Mouse (Mus musculus): ENCODE measurements at regions not wholly inside any gene's neighbourhood (a gene's known extent, or its start where the extent isn't known, plus 50 kb on each side); places are given as distances from the start of the nearest gene placed in this dataset.

DNA sequence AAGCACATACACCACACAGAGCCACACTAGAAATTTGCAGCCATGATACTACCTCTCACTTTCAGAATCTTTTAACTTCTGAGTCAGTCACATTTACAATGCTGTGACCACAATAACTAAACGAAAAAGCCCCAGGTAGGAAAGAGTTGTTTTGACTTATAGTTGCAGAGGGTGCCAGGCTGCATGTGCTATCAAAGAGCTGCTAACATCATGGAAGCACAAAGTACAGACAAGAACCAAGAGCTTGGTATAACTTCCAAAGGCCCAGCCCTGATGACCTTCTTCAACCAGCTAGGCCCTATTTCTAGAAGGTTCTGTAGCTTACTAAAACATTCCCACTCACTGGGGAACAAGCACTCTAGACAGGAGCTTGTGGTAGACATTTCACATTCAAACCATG, 314.1 kb upstream of the Plxna2 start:
- Histone ChIP-seq H3K27ac (ENCODE audit: low read length) (no peak overlapping the region), H3K4me3 (ENCODE audit: low read depth, low read length) (no peak overlapping the region), H3K36me3 (ENCODE audit: control insufficient read depth, insufficient read depth, low read length) (no peaks in the 10 kb centered on the region), H3K27me3 (ENCODE audit: control insufficient read depth, insufficient read depth, low read length) (no peaks in the 10 kb centered on the region), H3K4me1 (ENCODE audit: control insufficient read depth, insufficient read depth, low read length) (0 out of 2 replicates have a peak, but pooled peaks cover 5% of the 10 kb centered on the region), H3K4me2 (replicated peaks; ENCODE audit: low read depth, low read length) (no peak overlapping the region), H3K9ac (replicated peaks; ENCODE audit: low read depth, low read length) (no peak overlapping the region), H3K9me3 (ENCODE audit: control insufficient read depth, low read depth, low read length) (no peaks in the 10 kb centered on the region)
- no peak for ATAC-seq (ENCODE audit: insufficient number of reproducible peaks, insufficient read depth, low FRiP score, low read depth)
- 81% methylated on average over 1 of the region's 1 CpGs for WGBS

DNA sequence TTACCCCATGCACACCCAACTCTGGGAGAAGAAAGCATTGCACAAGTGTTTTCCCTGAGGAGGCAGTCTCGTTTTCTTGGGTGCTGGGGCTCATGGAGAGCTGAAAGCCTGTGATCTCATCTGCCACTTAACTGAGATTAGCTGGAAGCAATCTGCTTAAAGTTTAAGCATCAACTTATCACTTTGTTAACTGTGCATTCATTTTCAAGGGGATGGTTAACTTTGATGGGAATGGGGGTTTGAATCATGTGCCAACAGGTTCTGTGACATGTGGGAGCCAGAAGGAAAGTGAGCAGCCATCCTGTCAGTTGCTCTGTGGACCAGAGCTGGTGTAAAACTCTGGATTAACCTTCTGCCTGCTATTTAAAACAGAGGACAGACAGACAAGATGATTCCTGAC, 315.2 kb upstream of the Plxna2 start:
- H3K4me1 ChIP-seq (ENCODE audit: control insufficient read depth, insufficient read depth, low read length) = no peaks in the 10 kb centered on the region
- H3K9ac ChIP-seq (replicated peaks; ENCODE audit: low read depth, low read length) = no peak overlapping the region
- H3K27me3 ChIP-seq (ENCODE audit: control insufficient read depth, insufficient read depth, low read length) = no peaks in the 10 kb centered on the region
- H3K27ac ChIP-seq (ENCODE audit: low read length) = no peak overlapping the region
- ATAC-seq (ENCODE audit: insufficient number of reproducible peaks, insufficient read depth, low FRiP score, low read depth) = no peak
- H3K4me2 ChIP-seq (replicated peaks; ENCODE audit: low read depth, low read length) = no peak overlapping the region
- WGBS = 29% methylated on average over 1 of the region's 1 CpGs
- no peak overlapping the region for H3K4me3 ChIP-seq (ENCODE audit: low read depth, low read length)
- no peaks in the 10 kb centered on the region for H3K9me3 ChIP-seq (ENCODE audit: control insufficient read depth, low read depth, low read length)
- H3K36me3 ChIP-seq (ENCODE audit: control insufficient read depth, insufficient read depth, low read length) = no peaks in the 10 kb centered on the region

- ATAC-seq (ENCODE audit: insufficient number of reproducible peaks, insufficient read depth, low FRiP score, low read depth) = no peak
- Histone ChIP-seq H3K9ac (replicated peaks; ENCODE audit: low read depth, low read length) (no peak overlapping the region), H3K4me1 (ENCODE audit: control insufficient read depth, insufficient read depth, low read length) (no peaks in the 10 kb centered on the region), H3K9me3 (ENCODE audit: control insufficient read depth, low read depth, low read length) (no peaks in the 10 kb centered on the region), H3K27me3 (ENCODE audit: control insufficient read depth, insufficient read depth, low read length) (no peaks in the 10 kb centered on the region), H3K4me2 (replicated peaks; ENCODE audit: low read depth, low read length) (no peak overlapping the region), H3K36me3 (ENCODE audit: control insufficient read depth, insufficient read depth, low read length) (no peaks in the 10 kb centered on the region), H3K27ac (ENCODE audit: low read length) (no peak overlapping the region), H3K4me3 (ENCODE audit: low read depth, low read length) (no peak overlapping the region)
- WGBS = 71% methylated on average over 3 of the region's 3 CpGs
Measured at GRCm38 (mm10) chr1:194281941-194282340, 336.1 kb upstream of the Plxna2 start.

DNA sequence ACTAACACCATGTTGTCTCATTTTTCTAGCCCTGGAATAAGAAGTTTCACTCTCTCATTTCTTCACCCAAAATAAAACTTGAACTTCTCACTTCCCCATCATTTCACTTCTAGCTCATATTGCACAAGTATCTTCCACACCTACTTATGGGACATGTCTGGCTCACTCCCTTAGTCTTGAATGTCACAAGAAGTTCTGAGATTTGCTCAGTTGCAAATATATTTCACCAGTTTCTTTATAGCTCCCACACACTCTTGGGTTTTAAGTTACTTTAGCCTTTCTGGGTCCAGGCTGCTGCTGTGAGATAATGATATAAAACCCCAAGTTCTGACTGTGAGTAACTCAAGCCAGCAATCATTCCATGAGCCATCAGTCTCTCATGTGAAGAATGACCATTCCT, 350.0 kb upstream of the Plxna2 start:
- Histone ChIP-seq H3K36me3 (ENCODE audit: control insufficient read depth, insufficient read depth, low read length) (no peaks in the 10 kb centered on the region), H3K27me3 (ENCODE audit: control insufficient read depth, insufficient read depth, low read length) (no peaks in the 10 kb centered on the region), H3K4me1 (ENCODE audit: control insufficient read depth, insufficient read depth, low read length) (no peaks in the 10 kb centered on the region), H3K4me2 (replicated peaks; ENCODE audit: low read depth, low read length) (no peak overlapping the region), H3K27ac (ENCODE audit: low read length) (no peak overlapping the region), H3K4me3 (ENCODE audit: low read depth, low read length) (no peak overlapping the region), H3K9me3 (ENCODE audit: control insufficient read depth, low read depth, low read length) (no peaks in the 10 kb centered on the region), H3K9ac (replicated peaks; ENCODE audit: low read depth, low read length) (no peak overlapping the region)
- no peak for ATAC-seq (ENCODE audit: insufficient number of reproducible peaks, insufficient read depth, low FRiP score, low read depth)

DNA sequence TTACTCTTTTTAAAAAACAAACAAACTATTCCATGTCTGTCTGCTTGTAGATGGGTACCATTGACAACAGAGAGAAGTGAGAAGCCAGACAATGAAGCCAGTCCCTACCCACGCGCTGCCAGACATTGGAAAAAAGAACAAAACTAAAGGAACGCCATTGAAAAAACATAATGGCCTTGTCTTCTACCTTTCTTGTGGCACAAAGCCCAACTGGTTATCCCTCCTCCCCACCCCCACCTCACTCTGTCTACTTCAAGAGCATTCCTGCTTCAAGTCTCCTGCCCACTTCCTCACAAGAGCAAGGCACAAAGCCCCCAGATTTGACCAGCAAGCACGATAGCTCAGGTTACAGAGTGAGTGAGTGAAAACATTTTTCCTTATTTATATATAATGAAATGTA, 355.6 kb upstream of the Plxna2 start:
- H3K4me3 ChIP-seq (ENCODE audit: low read depth, low read length) = no peak overlapping the region
- H3K9me3 ChIP-seq (ENCODE audit: control insufficient read depth, low read depth, low read length) = no peaks in the 10 kb centered on the region
- H3K4me2 ChIP-seq (replicated peaks; ENCODE audit: low read depth, low read length) = no peak overlapping the region
- no peaks in the 10 kb centered on the region for H3K36me3 ChIP-seq (ENCODE audit: control insufficient read depth, insufficient read depth, low read length)
- H3K27me3 ChIP-seq (ENCODE audit: control insufficient read depth, insufficient read depth, low read length) = no peaks in the 10 kb centered on the region
- 73% methylated on average over 4 of the region's 4 CpGs for WGBS
- ATAC-seq (ENCODE audit: insufficient number of reproducible peaks, insufficient read depth, low FRiP score, low read depth) = no peak
- no peaks in the 10 kb centered on the region for H3K4me1 ChIP-seq (ENCODE audit: control insufficient read depth, insufficient read depth, low read length)
- H3K27ac ChIP-seq (ENCODE audit: low read length) = no peak overlapping the region
- no peak overlapping the region for H3K9ac ChIP-seq (replicated peaks; ENCODE audit: low read depth, low read length)

DNA sequence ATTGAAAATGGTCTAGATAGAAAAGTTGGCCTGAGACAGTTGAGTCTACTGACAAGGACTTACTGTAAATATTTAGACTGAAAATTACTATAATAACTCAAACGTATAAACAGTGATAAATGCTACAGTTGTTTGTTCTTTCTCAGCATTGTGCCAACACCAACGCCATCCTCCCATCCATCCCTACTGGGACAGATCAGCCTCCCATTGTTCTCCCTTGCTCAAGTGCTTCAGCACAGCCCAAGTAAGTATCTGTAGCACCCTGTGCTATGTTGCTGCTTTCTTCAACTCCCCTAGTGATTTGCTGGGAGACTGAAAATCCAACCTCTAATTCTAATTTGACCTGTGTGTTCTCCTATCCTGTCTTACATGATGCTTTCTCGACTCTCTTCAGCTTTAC, 358.1 kb upstream of the Plxna2 start:
- H3K4me1 ChIP-seq (ENCODE audit: control insufficient read depth, insufficient read depth, low read length) = no peaks in the 10 kb centered on the region
- ATAC-seq (ENCODE audit: insufficient number of reproducible peaks, insufficient read depth, low FRiP score, low read depth) = no peak
- 65% methylated on average over 3 of the region's 3 CpGs for WGBS

GRCm38 (mm10) chr1:194244776-194245366, 373.1 kb upstream of the Plxna2 start:
- H3K27me3 ChIP-seq (ENCODE audit: control insufficient read depth, insufficient read depth, low read length) = no peaks in the 10 kb centered on the region
- no peak overlapping the region for H3K9ac ChIP-seq (replicated peaks; ENCODE audit: low read depth, low read length)
- no peaks in the 10 kb centered on the region for H3K9me3 ChIP-seq (ENCODE audit: control insufficient read depth, low read depth, low read length)
- H3K4me3 ChIP-seq (ENCODE audit: low read depth, low read length) = no peak overlapping the region
- 32% methylated on average over 1 of the region's 1 CpGs for WGBS
- H3K4me1 ChIP-seq (ENCODE audit: control insufficient read depth, insufficient read depth, low read length) = no peaks in the 10 kb centered on the region
- no peak overlapping the region for H3K4me2 ChIP-seq (replicated peaks; ENCODE audit: low read depth, low read length)
- H3K36me3 ChIP-seq (ENCODE audit: control insufficient read depth, insufficient read depth, low read length) = no peaks in the 10 kb centered on the region
- no peak for ATAC-seq (ENCODE audit: insufficient number of reproducible peaks, insufficient read depth, low FRiP score, low read depth)
- no peak overlapping the region for H3K27ac ChIP-seq (ENCODE audit: low read length)

More for the DNA sequence above, 358.1 kb upstream of the Plxna2 start:
- Histone ChIP-seq H3K9ac (replicated peaks; ENCODE audit: low read depth, low read length) (no peak overlapping the region), H3K27ac (ENCODE audit: low read length) (no peak overlapping the region), H3K4me2 (replicated peaks; ENCODE audit: low read depth, low read length) (no peak overlapping the region), H3K4me3 (ENCODE audit: low read depth, low read length) (no peak overlapping the region), H3K27me3 (ENCODE audit: control insufficient read depth, insufficient read depth, low read length) (no peaks in the 10 kb centered on the region), H3K36me3 (ENCODE audit: control insufficient read depth, insufficient read depth, low read length) (no peaks in the 10 kb centered on the region), H3K9me3 (ENCODE audit: control insufficient read depth, low read depth, low read length) (no peaks in the 10 kb centered on the region)

- Histone ChIP-seq H3K9me3 (ENCODE audit: control insufficient read depth, low read depth, low read length) (no peaks in the 10 kb centered on the region), H3K4me2 (replicated peaks; ENCODE audit: low read depth, low read length) (no peak overlapping the region), H3K9ac (replicated peaks; ENCODE audit: low read depth, low read length) (no peak overlapping the region), H3K36me3 (ENCODE audit: control insufficient read depth, insufficient read depth, low read length) (no peaks in the 10 kb centered on the region), H3K4me3 (ENCODE audit: low read depth, low read length) (no peak overlapping the region), H3K4me1 (ENCODE audit: control insufficient read depth, insufficient read depth, low read length) (no peaks in the 10 kb centered on the region), H3K27me3 (ENCODE audit: control insufficient read depth, insufficient read depth, low read length) (no peaks in the 10 kb centered on the region), H3K27ac (ENCODE audit: low read length) (no peak overlapping the region)
- no peak for ATAC-seq (ENCODE audit: insufficient number of reproducible peaks, insufficient read depth, low FRiP score, low read depth)
Measured at GRCm38 (mm10) chr1:194241111-194241510, 376.9 kb upstream of the Plxna2 start.

GRCm38 (mm10) chr1:194231206-194231605, 386.8 kb upstream of the Plxna2 start:
- H3K4me1 ChIP-seq (ENCODE audit: control insufficient read depth, insufficient read depth, low read length) = peaks cover 9% of the 10 kb centered on the region; the same call in 1 of the 2 replicates
- H3K9me3 ChIP-seq (ENCODE audit: control insufficient read depth, low read depth, low read length) = no peaks in the 10 kb centered on the region
- H3K4me3 ChIP-seq (ENCODE audit: low read depth, low read length) = no peak overlapping the region
- no peaks in the 10 kb centered on the region for H3K36me3 ChIP-seq (ENCODE audit: control insufficient read depth, insufficient read depth, low read length)
- H3K27me3 ChIP-seq (ENCODE audit: control insufficient read depth, insufficient read depth, low read length) = no peaks in the 10 kb centered on the region
- WGBS = 37% methylated on average over 4 of the region's 4 CpGs
- H3K9ac ChIP-seq (replicated peaks; ENCODE audit: low read depth, low read length) = no peak overlapping the region
- H3K27ac ChIP-seq (ENCODE audit: low read length) = peak overlapping the region; percentile 56; the same call in 1 of the 2 replicates
- peak; percentile 88; the same call in 1 of the 2 replicates for ATAC-seq (ENCODE audit: insufficient number of reproducible peaks, insufficient read depth, low FRiP score, low read depth)
- no peak overlapping the region for H3K4me2 ChIP-seq (replicated peaks; ENCODE audit: low read depth, low read length)

All from stomach, embryonic 14.5 days (tissue).